Mouse (Mus musculus) ovary, adult 2 months (tissue): ENCODE results near the gene Frmpd4. TPM values are rescaled to one million over a fixed set of nuclear protein-coding genes. Genes with fewer than 3 reads are reported as not detected.

ENCODE experiments used
- polyA plus RNA-seq: library from polyadenylated mRNA; depleted of rRNA; stranded (reverse); fragments of >200 nt; gene quantifications from 2 replicates; pipeline ENCODE4 v1.2.3, GENCODE M21; 2012; rRNA removed

Frmpd4 gene
- 0.06 and 0.07 TPM in 2 replicates for polyA plus RNA-seq

DNA sequence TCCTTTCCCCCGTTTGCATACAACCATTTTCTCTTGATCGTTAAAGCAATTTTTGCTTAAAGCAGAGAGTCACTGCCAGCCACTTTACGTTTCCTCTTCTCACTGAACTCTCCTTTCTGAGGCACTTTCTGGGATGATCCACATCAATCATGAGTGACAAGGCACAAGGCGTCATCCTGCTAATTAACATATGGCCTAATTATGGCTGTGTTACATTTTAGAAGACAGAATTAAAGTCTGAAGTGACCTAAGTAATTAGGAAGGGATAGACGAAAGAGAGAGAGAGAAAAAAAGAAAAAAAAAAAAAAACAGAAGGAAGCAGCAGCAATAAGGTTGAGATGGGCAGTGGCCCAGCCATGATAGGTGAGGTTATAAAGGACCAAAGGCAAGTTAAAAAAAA lies at the start of gene Frmpd4:
Gene Frmpd4, minus strand, starts transcription at position 101 of the 400 bp plus-strand sequence.

Other genes starting within 250 kb of the Frmpd4 start
- 12.9 and 13.9 TPM in 2 replicates for gene Msl3, start 96.7 kb upstream of the Frmpd4 start, polyA plus RNA-seq
- gene Arhgap6, start 217.9 kb upstream of the Frmpd4 start, polyA plus RNA-seq: 5.5 and 6.5 TPM in 2 replicates